Mouse (Mus musculus) erythroblast, adult 5-6 weeks (primary cell): ENCODE measurements around the gene Rapgef4. TPM values are rescaled to one million over a fixed set of nuclear protein-coding genes. Genes with fewer than 3 reads are reported as not detected.

Experiments used
- ATAC-seq: replicated peaks from 2 replicates; pipeline ENCODE4 v1.8.0; 2016; ENCODE audit warnings: moderate number of reproducible peaks, mild to moderate bottlenecking, moderate TSS enrichment, inconsistent platforms; ENCODE audit not compliant: poor library complexity, low FRiP score, severe bottlenecking
- total RNA-seq, 2 experiments: library from RNA; stranded (forward) in 1 of 2; stranded (reverse) in 1 of 2; fragments of 150-400 nt in 1 of 2; fragments of 200-764, 138-1000 nt in 1 of 2; gene quantifications; 2 replicates each; pipeline versions ENCODE4 v1.2.3 to v1.2.4; 2015 to 2017; ENCODE audit warnings: low replicate concordance in 2 of 2

Rapgef4 gene
- total RNA-seq, 2 experiments from 2014 or later = 4.8 TPM; not detected in 1

DNA sequence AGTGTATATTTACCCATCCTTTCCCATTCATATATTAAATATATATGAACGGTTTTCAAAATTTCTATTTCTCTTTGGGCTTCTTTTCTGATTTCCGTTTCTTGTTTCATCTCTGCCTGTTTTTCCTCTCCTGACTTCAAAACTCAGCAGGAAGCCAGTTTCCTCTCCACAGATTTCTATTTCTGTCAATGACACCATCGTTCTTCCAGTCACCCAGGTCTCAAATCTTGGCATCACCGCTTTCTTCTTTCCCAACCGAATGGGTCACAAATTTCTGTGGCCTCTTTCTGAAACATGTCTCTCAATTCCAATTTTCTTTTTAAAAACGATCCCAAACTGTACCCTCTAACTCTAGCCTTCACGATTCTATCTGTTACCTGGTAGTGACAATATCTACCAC, 303.6 kb downstream of the Rapgef4 start:
- no peak for ATAC-seq

DNA sequence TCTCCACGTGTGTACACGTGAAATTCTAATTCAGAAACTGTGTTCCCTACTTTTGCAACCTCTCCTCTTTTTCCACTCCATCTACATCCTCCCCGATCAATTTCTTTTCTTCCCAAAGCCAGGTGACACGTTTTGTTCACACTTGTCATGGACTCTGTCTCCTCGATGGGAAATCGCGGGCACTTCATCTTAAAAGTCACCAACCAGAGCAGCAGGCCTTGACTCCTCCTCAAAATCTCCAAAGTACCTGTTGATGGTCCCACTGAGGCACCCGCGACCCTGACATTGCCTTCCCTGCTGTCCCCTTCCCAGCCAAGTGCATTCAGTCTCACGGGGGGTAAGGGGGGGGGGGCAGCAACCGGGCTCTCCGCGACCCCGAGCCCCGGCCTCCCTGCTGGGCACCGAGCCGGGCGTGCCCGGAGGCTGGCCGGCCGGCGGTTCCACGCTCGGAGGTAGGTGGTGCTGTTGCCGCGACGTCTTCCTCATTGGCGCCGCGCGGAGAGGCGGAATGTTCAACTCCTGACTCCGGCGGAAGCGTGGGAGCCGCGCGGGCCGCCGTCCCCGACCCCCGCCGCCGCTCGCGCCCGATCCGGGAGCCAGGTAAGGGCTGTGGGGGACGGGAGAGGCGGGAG, 304.3 kb downstream of the Rapgef4 start, which contains the start of gene Map3k20:
Gene Map3k20, plus strand, starts transcription at position 382 of the 632 bp plus-strand sequence.
- peak; percentile 83 for ATAC-seq

DNA sequence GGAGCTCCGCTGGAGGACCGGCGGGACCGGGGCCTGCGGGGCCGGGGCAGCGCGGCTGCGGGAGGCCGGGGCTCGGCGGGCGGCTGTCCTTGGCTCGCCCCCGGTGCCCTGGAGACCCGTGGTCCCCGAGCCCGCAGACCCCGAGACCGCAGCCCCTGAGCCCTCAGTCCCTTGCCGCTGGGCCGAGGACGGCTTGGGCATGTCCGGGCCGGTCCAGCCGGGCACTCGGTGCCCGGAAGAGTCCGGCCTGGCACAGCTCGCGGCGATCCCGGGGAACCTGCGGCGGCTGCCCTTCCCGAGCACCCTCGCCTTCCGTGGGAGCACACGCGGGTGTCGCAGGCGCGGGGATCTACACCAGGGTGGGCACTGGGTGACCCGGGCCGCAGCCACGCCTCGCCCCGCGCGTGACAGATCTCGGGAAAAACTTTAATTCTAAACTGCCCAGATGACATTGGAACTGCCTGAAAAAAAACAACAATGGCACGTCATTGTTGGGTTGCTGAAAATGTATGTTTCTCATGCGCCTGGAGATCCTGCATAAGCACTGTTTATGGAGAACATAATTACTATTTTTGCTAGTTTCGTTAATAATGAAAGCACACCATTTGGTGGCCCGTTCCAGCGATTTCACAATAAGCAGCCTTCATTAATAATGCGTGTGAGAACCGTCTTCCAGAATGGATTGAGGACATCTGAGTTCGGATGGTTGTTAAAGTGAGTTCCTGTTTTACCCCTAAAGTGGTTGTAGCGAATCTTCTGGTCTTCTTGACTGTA, 305.0 kb downstream of the Rapgef4 start:
- 0 out of 2 replicates have a peak, but pooled peaks have one; percentile 23 for ATAC-seq

DNA sequence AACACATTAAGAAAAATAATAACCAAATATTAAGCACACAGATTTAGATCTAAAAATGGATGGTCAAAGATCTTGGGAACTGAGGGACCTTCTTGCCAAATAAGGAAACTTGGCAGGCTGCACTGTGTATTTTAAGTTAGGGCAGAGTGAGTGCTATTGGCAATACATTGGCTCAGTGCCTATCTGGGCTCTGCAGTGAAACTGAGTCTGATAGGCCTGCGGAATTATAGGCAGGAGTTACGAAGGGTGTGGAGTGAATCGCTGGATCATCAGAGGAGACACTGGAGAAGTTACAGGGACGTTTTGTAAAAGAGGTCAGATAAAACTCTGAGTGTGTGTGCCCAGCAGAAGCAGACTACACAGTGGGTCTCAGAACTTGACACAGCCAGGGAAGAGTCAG, 306.1 kb downstream of the Rapgef4 start:
- ATAC-seq = peak; percentile 90

DNA sequence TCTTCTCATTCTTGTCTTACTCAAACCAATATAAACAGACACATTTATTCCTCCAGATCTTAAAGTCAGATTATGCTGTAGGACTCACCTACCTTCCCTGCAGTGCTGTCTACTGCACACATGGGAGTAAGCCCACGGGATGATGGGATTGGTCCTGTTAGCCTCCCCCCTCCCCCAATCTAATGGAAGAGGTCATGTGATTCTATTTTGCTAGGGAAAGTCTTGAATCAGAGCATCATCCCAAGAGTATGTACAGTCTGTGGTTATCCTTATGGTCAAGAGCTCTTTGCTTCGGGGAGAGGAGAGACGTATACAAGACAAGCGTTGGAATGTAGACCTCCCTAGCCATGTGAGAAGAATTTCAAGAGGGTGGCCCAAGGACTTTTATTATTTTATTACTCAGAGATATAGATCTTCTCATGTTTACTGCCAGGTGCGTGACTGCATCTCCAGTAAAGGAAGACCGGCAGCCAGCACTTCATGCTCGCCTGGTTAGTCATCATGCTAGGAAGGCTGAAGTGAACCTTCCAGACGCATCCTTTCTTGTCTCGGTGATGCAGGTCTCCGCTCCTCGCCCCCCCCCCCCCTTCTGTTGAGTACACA, 308.0 kb downstream of the Rapgef4 start:
- ATAC-seq = no peak

DNA sequence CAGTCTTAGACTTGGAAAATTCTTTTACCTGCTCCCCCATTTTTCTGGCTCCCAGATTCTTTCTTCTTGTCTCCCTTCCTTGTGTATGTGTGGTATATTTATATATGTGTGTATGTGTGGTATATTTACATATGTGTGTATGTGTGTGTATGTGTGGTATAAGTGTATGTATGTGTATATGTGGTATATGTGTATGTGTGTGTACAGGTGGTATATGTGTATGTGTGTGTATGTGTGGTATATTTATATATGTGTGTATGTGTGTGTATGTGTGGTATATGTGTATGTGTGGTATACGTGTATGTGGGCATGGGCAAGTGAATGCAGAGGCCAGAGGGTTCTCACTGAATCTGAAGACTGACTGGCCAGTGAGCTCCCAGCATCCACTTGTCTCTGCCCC, 310.1 kb downstream of the Rapgef4 start:
- no peak for ATAC-seq

DNA sequence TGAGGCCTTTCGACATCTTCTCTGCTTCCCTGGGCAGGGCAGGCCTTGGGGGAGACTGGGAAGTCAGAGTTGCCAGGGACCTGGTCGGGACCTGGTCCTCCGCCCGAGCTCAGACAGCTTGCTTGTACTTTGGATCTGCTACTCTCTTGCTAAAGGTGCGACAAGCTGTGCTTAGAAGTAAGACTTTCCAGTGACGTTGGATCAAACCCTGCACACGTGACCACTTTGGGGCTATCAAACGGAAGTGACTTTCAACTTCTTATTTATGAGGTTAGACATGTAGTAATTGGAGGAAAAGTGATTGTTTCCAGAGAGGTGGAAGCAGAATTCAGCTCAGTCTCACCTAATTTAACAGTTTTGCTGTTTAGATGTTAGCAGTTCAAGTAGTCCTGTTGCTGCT, 311.5 kb downstream of the Rapgef4 start:
- no peak for ATAC-seq

DNA sequence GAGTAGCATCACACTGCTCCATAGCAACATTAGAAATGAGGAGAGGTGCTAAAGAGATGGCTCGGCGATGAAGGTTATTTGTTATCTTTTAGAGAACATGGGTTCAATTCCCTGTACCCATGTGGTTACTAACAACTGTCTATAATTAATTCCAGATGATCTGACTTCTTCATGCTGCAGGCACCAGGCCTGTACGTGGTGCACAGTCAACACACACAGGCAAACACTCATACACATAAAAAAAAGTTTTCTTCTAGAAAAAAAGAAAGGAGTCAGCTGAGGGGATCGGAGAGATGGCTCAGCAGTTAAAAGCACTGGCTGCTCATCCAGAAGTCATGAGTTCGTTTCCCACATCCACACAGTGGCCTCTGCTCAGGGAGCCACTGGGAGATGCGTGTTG, 314.0 kb downstream of the Rapgef4 start:
- no peak for ATAC-seq

DNA sequence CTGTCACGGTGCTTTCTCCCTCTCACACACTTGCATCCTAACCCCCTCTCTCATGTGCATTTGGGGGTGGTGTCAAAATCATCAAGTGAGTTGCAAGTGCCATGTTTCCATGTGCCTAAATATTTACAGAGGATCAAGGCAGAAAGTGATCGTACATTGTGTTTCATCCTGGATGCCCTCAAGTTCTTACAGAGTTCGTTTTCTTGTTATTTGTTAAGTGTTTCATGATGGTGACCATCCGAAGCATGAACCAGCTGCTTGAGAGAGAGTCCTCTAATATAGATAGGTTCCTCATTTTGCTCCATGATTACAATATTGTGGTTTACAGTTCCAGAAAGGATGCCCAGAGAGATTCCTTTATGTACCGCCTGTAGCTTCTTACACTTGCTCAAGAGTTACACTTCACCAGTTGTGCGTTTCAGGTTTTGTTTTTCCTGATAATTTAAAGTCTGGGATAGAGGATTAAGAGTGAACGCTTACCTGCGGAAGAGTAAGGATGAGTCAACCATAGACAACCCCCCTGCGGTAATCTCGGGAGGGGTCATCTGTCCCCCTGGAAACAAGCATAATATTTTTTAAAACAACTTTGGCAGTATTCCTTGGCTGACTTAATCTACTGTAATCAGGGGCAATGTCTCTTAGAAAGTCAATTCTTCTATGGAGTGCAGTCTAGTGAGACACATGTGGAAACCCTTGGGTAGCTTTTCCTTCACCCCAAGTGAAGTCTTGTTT, 316.1 kb downstream of the Rapgef4 start:
- ATAC-seq = no peak

DNA sequence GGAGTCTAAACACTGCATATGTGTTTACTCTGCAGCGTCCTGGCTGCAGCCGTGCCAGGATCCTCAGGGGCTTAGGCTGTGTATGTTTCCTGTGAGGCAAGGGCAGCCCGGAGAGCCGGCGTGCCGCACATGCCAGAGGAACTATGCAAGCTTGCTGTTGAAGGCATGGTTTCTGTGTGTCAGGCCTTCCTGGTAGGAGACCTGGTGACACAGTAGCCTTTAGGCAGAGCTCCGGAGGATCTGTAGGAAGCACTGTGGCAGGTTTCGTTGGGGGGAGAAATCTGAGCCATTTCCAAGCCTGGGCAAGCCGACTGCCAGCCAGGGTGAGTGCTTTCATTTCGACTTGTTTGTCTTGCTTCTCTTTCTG, 316.7 kb downstream of the Rapgef4 start:
- no peak for ATAC-seq

DNA sequence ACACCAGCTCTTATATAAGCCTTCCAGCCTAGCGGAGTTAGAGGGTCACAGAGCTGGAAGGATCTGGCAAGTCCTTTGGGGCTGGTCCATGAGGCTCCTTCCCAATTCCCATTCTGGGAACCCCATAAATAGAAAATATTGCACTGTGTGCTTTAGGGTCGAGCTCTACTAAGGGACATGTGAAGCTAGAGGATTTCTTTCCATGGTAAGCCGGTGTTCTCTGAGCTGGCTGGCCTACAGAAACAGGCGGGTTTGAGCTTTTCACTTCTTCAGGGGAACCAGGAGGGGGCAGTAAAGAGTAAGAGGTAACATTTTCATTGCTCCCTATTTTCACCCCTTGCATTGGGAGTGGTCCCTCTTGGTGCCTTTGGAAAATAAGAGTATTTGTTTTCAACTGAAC, 317.4 kb downstream of the Rapgef4 start:
- peak; percentile 68 for ATAC-seq

DNA sequence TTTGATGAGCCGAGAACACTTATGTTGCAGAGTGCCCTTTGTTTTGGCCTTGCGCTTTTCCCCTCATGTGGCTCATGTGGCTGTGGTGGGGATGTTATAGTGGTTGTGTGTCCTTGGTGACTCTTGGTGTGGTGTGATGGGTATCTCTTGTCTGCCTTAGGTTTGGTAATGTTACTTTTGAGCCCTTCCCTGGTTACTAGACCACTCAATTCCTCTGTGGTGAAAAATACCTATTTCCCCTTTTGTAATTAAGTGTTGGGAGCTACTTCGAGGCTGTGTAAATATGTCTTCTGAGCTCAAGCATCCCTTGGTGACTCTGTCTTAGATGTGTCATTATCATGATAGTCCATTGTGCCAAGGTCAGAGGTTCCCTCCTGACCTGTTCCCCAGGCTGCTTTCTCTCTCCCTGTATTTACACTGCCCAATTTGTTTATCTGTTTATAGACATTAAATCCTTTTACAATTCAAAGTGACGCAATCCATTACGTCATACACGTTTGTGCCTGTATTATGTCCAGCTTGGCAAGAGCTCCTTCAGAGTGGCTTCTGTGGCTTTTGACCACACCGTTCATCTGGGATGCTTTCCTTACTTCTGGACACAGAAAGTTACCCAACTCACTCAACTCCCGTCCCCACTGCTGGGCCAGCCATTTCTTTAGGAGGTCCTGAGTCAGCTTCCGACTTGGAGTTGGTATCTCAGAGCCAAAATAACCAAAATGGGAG, 320.3 kb downstream of the Rapgef4 start:
- no peak for ATAC-seq

DNA sequence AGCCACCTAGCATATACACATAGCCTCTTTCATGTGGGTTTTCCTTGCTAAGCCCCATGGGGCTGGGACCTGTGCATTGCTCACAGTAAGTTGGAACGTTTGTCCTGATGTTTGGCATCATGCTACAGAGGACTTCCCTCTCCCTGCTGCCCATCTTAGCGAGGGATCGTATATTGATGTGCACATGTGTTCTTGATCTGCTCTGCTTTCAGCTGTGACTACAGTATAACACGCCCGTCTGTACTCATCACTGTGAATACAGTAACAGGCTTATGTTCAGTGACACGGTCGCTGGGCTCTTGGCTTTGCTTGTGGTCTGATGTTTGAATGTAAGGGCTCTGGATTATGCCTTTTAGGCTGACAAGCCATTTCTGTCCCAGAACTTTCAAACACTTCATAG, 324.7 kb downstream of the Rapgef4 start:
- no peak for ATAC-seq

Other genes with a start within 250 kb of the Rapgef4 start
- gene Itga6, start 235.6 kb upstream of the Rapgef4 start, total RNA-seq (2015; ENCODE audit: low replicate concordance) = 9.8 and 11.1 TPM in 2 replicates
- 6.6 and 10.0 TPM in 2 replicates for gene Itga6, start 235.6 kb upstream of the Rapgef4 start, total RNA-seq (2017; ENCODE audit: low replicate concordance)
- 3.8 and 8.1 TPM in 2 replicates for gene Pdk1, start 108.0 kb upstream of the Rapgef4 start, total RNA-seq (2015; ENCODE audit: low replicate concordance)
- gene Pdk1, start 108.0 kb upstream of the Rapgef4 start, total RNA-seq (2017; ENCODE audit: low replicate concordance) = 6.4 and 8.1 TPM in 2 replicates